In genomic region chr6:15742591-15743149, GRCm38 (mm10) we compare ENCODE assay signal across 17 mouse cellular contexts. TPM values are rescaled to one million over a fixed set of nuclear protein-coding genes. Genes with fewer than 3 reads are reported as not detected.
DNase-seq lines count a peak whose midpoint lies in the region; ATAC-seq and TF ChIP-seq lines count a peak whose summit lies in the region.
"Had no signal": no experiment of that assay in that cellular context is flagged by ENCODE, and none has a peak within 500 bp of the region (broad histone marks: within the 10 kb centered on the region; RNA-seq: fewer than 3 reads in every experiment).

No protein-coding gene starts in this region.

- H3K4me3 ChIP-seq in gastrocnemius, adult 2 months: no peak overlapping the region
- no peak overlapping the region for H3K4me3 ChIP-seq in heart, embryonic 16.5 days (ENCODE audit: low read length)
- no peak overlapping the region for H3K4me3 ChIP-seq in limb, embryonic 13.5 days
- H3K4me3 ChIP-seq in limb, embryonic 10.5 days: no peak overlapping the region
- H3K4me3 ChIP-seq in lung, adult 2 months (replicated peaks; ENCODE audit: extremely low read depth, low read depth, low read length): no peak overlapping the region
- H3K4me3 ChIP-seq: forebrain, embryonic 15.5 days; hindbrain, embryonic 15.5 days; left cerebral cortex, adult 2 months; liver, embryonic 15.5 days; neural tube, embryonic 12.5 days had no signal

- H3K27ac ChIP-seq in gastrocnemius, adult 2 months: peak overlapping the region; percentile 74
- peak overlapping the region; percentile 68 for H3K27ac ChIP-seq in heart, embryonic 16.5 days (ENCODE audit: low read length)
- H3K27ac ChIP-seq in limb, embryonic 13.5 days: peak overlapping the region; percentile 44; the same call in 1 of the 2 replicates
- no peak overlapping the region for H3K27ac ChIP-seq in limb, embryonic 10.5 days
- H3K27ac ChIP-seq: forebrain, embryonic 15.5 days; hindbrain, embryonic 15.5 days; left cerebral cortex, adult 2 months; liver, embryonic 15.5 days; neural tube, embryonic 12.5 days had no signal

- no peak overlapping the region for H3K9ac ChIP-seq in heart, embryonic 16.5 days (ENCODE audit: low read length)
- H3K9ac ChIP-seq in limb, embryonic 13.5 days: no peak overlapping the region
- H3K9ac ChIP-seq: forebrain, embryonic 15.5 days; hindbrain, embryonic 15.5 days; liver, embryonic 15.5 days; neural tube, embryonic 12.5 days had no signal

- peak; percentile 19; the same call in 1 of the 2 replicates for ATAC-seq in heart, embryonic 16.5 days (replicated peaks; ENCODE audit: extremely low read depth, insufficient read depth, low FRiP score)
- ATAC-seq in limb, embryonic 13.5 days (ENCODE audit: low FRiP score, low read depth): no peak
- ATAC-seq: forebrain, embryonic 15.5 days had no signal

- 50% methylated on average over 6 of the region's 6 CpGs for WGBS in heart, embryonic 16.5 days
- 84% methylated on average over 6 of the region's 6 CpGs for WGBS in limb, embryonic 13.5 days
- WGBS in limb, embryonic 10.5 days: 90% methylated on average over 6 of the region's 6 CpGs
- WGBS in lung, adult 2 months: 76% methylated on average over 6 of the region's 6 CpGs

- no peaks in the 10 kb centered on the region for H3K27me3 ChIP-seq in heart, embryonic 16.5 days (ENCODE audit: control insufficient read depth, insufficient read depth, low read length)
- no peaks in the 10 kb centered on the region for H3K27me3 ChIP-seq in limb, embryonic 13.5 days
- H3K27me3 ChIP-seq in limb, embryonic 10.5 days (ENCODE audit: low read depth, poor library complexity, severe bottlenecking): no peaks in the 10 kb centered on the region
- H3K27me3 ChIP-seq: CH12.LX; forebrain, embryonic 15.5 days; hindbrain, embryonic 15.5 days; liver, embryonic 15.5 days; neural tube, embryonic 12.5 days had no signal

- no peaks in the 10 kb centered on the region for H3K36me3 ChIP-seq in heart, embryonic 16.5 days (ENCODE audit: control insufficient read depth, insufficient read depth)
- peaks cover 46% of the 10 kb centered on the region for H3K36me3 ChIP-seq in limb, embryonic 13.5 days
- no peaks in the 10 kb centered on the region for H3K36me3 ChIP-seq in limb, embryonic 10.5 days
- H3K36me3 ChIP-seq: forebrain, embryonic 15.5 days; hindbrain, embryonic 15.5 days; liver, embryonic 15.5 days; neural tube, embryonic 12.5 days had no signal

- peaks cover 23% of the 10 kb centered on the region for H3K4me1 ChIP-seq in heart, embryonic 16.5 days (ENCODE audit: control insufficient read depth, insufficient read depth, low read length)
- peaks cover 16% of the 10 kb centered on the region for H3K4me1 ChIP-seq in limb, embryonic 13.5 days
- H3K4me1 ChIP-seq in limb, embryonic 10.5 days: peaks cover 7% of the 10 kb centered on the region; the same call in 1 of the 2 replicates
- peaks cover 18% of the 10 kb centered on the region for H3K4me1 ChIP-seq in lung, adult 2 months (ENCODE audit: control insufficient read depth, insufficient read depth, low read length)
- H3K4me1 ChIP-seq: neural tube, embryonic 12.5 days had no signal

- intact Hi-C loops in gastrocnemius, adult 2 months (cut with DNase I): loop anchor here (5.0 kb wide), 1 partner anchor 215 kb away; no protein-coding TSS in a partner anchor
- intact Hi-C loops in gastrocnemius, postnatal 36 days (cut with DNase I): no loop called here
- intact Hi-C loops in heart, postnatal 14 days (cut with DNase I): no loop called here

- no peak for TF ChIP-seq POLR2A in lung, adult 2 months (IDR thresholded peaks at IDR 0.05; ENCODE audit: borderline replicate concordance, extremely low read depth, low read depth, low read length)

- no peak for TF ChIP-seq CTCF in gastrocnemius, adult 2 months (IDR thresholded peaks at IDR 0.05)
- TF ChIP-seq CTCF in lung, adult 2 months (IDR thresholded peaks at IDR 0.05; ENCODE audit: insufficient read depth, low read length): no peak

- H3K9me3 ChIP-seq in heart, embryonic 16.5 days (replicated peaks; ENCODE audit: control insufficient read depth, low read length): no peaks in the 10 kb centered on the region
- no peaks in the 10 kb centered on the region for H3K9me3 ChIP-seq in limb, embryonic 13.5 days
- no peaks in the 10 kb centered on the region for H3K9me3 ChIP-seq in limb, embryonic 10.5 days (replicated peaks)
- H3K9me3 ChIP-seq: forebrain, embryonic 15.5 days; hindbrain, embryonic 15.5 days; liver, embryonic 15.5 days; neural tube, embryonic 12.5 days had no signal

- H3K4me2 ChIP-seq in heart, embryonic 16.5 days (ENCODE audit: low read depth, low read length): no peak overlapping the region
- no peak overlapping the region for H3K4me2 ChIP-seq in limb, embryonic 13.5 days (replicated peaks)
- H3K4me2 ChIP-seq: forebrain, embryonic 15.5 days; hindbrain, embryonic 15.5 days; liver, embryonic 15.5 days; neural tube, embryonic 12.5 days had no signal

- no peak for DNase-seq in gastrocnemius, adult 2 months
- DNase-seq in gastrocnemius, postnatal 36 days: no peak
- DNase-seq in heart, postnatal 14 days: no peak
- no peak for DNase-seq in limb, embryonic 10.5 days (ENCODE audit: low spot score)
- DNase-seq in spleen, postnatal 14 days (ENCODE audit: low spot score in 2 of 2): no peak
- no peak for DNase-seq in lung, adult 2 months
- DNase-seq: kidney, adult 8-10 months; spleen, adult 18-20 months; thymus, postnatal 36 days had no signal

RNA-seq across cellular contexts. Expression of gene Mdfic, which starts 22.2 kb away (rescaled TPM):
- total RNA-seq in gastrocnemius, adult 2 months (2021): 1 to 10 TPM; 8.9 to 9.4 TPM
- 10 to 100 TPM in 1 of 2 experiments, 1 to 10 TPM in 1; 9.1 to 10.8 TPM for total RNA-seq in gastrocnemius, postnatal 36 days (2021)
- 3.9 and 4.0 TPM in 2 replicates for polyA plus RNA-seq in heart, embryonic 16.5 days (2015; fragmentation: Nextera tagmentation; extraction: Ambion mirVana)
- 10 to 100 TPM; 17.7 to 22.0 TPM for total RNA-seq in heart, postnatal 14 days (2021)
- polyA plus RNA-seq in limb, embryonic 13.5 days (2015; fragmentation: Nextera tagmentation; extraction: Ambion mirVana): 9.6 and 10.6 TPM in 2 replicates
- polyA plus RNA-seq in limb, embryonic 10.5 days (2016; fragmentation: Nextera tagmentation; extraction: Ambion mirVana): 3.8 and 3.9 TPM in 2 replicates
- 23.8 and 23.9 TPM in 2 replicates for polyA plus RNA-seq in lung, adult 2 months (2012; rRNA removed)
